Mouse (Mus musculus) liver, postnatal 0 days (tissue): Measurements from ENCODE around the gene Proser3. TPM values are rescaled to one million over a fixed set of nuclear protein-coding genes. Genes with fewer than 3 reads are reported as not detected.

Experiments
- ATAC-seq: fragments of 200-750 bp; cut with Nextera tagmentation; 2 replicates; pipeline ENCODE4 v1.8.0; 2017; ENCODE audit warnings: mild to moderate bottlenecking, moderate library complexity
- DNase-seq: peaks from one replicate; pipeline ENCODE4 v3.0.0-alpha.2; 2016
- H3K27ac ChIP-seq: fragments of 300-500 bp; sonication (generic); 2 replicates; pipeline ENCODE4 v1.5.1; 2014; ENCODE audit warnings: antibody characterized with exemption, moderate library complexity, mild to moderate bottlenecking, low read depth
- H3K27me3 ChIP-seq: fragments of 300-500 bp; sonication (generic); 2 replicates; pipeline ENCODE4 v1.6.1; 2014; ENCODE audit warnings: low read length, control low read depth, mixed read lengths; ENCODE audit not compliant: insufficient read depth
- H3K36me3 ChIP-seq: fragments of 300-500 bp; sonication (generic); replicated peaks from 2 replicates; pipeline ENCODE4 v1.6.1; 2014; ENCODE audit warnings: mild to moderate bottlenecking, control low read depth, low read length, moderate library complexity, mixed read lengths; ENCODE audit not compliant: insufficient read depth
- H3K4me1 ChIP-seq: fragments of 300-500 bp; sonication (generic); 2 replicates; pipeline ENCODE4 v1.6.1; 2014; ENCODE audit warnings: antibody characterized with exemption, mild to moderate bottlenecking, control low read depth; ENCODE audit not compliant: insufficient read depth
- H3K4me2 ChIP-seq: fragments of 300-500 bp; sonication (generic); 2 replicates; pipeline ENCODE4 v1.6.1; 2014; ENCODE audit warnings: low read depth, mild to moderate bottlenecking, low read length, moderate library complexity, mixed read lengths
- H3K4me3 ChIP-seq: fragments of 300-500 bp; sonication (generic); 2 replicates; pipeline ENCODE4 v1.5.1; 2014; ENCODE audit warnings: low read depth, low read length
- H3K9ac ChIP-seq: fragments of 300-500 bp; sonication (generic); replicated peaks from 2 replicates; pipeline ENCODE4 v1.6.1; 2014; ENCODE audit warnings: mild to moderate bottlenecking, moderate library complexity
- H3K9me3 ChIP-seq: fragments of 300-500 bp; sonication (generic); 2 replicates; pipeline ENCODE4 v1.6.1; 2016; ENCODE audit warnings: mild to moderate bottlenecking, control low read depth, low read length, mixed read lengths
- CTCF ChIP-seq: sonication (generic); IDR thresholded peaks from 2 replicates; pipeline ENCODE4 v1.5.1; 2016; ENCODE audit warnings: antibody characterized with exemption, low read depth
- EP300 ChIP-seq: IDR thresholded peaks from 2 replicates; pipeline ENCODE4 v1.6.1; 2016; ENCODE audit warnings: antibody characterized with exemption, low read depth, mild to moderate bottlenecking
- WGBS: fragments of 180-500 bp; shearing (Covaris S2); extraction: QIAGEN DNeasy Blood & Tissue Kit; methylation state at CpG from one replicate; pipeline ENCODE4 v1.1.7; 2014; ENCODE audit not compliant: insufficient replicate concordance; 5-methylcytosine and 5-hydroxymethylcytosine counted together
- polyA plus RNA-seq: library from polyadenylated mRNA; unstranded; fragments of >200 nt; fragmentation: Nextera tagmentation; extraction: Ambion mirVana; gene quantifications from 2 replicates; pipeline ENCODE4 v1.2.1, GENCODE M21; 2015

Gene Proser3
- polyA plus RNA-seq, 1 experiment from 2014 or later: 1.1 TPM

- under 1% methylated on average over 20 of the region's 20 CpGs for WGBS
- no peak for TF ChIP-seq EP300
- TF ChIP-seq CTCF: no peak
- H3K27me3 ChIP-seq: no peaks in the 10 kb centered on the region
- peaks cover 22% of the 10 kb centered on the region for H3K36me3 ChIP-seq
- peaks cover 24% of the 10 kb centered on the region for H3K4me1 ChIP-seq
- peak; percentile 92 for DNase-seq
- peak within 1 kb of the TSS; percentile 58 for H3K4me3 ChIP-seq
- H3K9me3 ChIP-seq: no peaks in the 10 kb centered on the region
- peak within 1 kb of the TSS; percentile 55 for H3K27ac ChIP-seq
- ATAC-seq: peak; percentile 80
- peak within 1 kb of the TSS; percentile 60 for H3K9ac ChIP-seq
- peak within 1 kb of the TSS; percentile 80 for H3K4me2 ChIP-seq
These were observed 7.4 kb upstream of the Proser3 start, which contains the start of gene Lin37 for GRCm38 (mm10) chr7:30559443-30559954. Gene Lin37, minus strand, starts transcription at chr7:30559838.

GRCm38 (mm10) chr7:30558656-30559442 lies 6.8 kb upstream of the Proser3 start:
- 8% methylated on average over 12 of the region's 12 CpGs for WGBS
- ATAC-seq: peak; percentile 18

GRCm38 (mm10) chr7:30557901-30558514 lies 5.9 kb upstream of the Proser3 start:
- Histone ChIP-seq H3K9ac (peak overlapping the region; percentile 31; the same call in 1 of the 2 replicates), H3K4me1 (peaks cover 26% of the 10 kb centered on the region), H3K4me3 (peak overlapping the region; percentile 58; the same call in 1 of the 2 replicates), H3K36me3 (peaks cover 22% of the 10 kb centered on the region), H3K27ac (no peak overlapping the region), H3K27me3 (no peaks in the 10 kb centered on the region), H3K4me2 (peak overlapping the region; percentile 80), H3K9me3 (no peaks in the 10 kb centered on the region)
- ATAC-seq (no peak), DNase-seq (no peak)
- 84% methylated on average over 13 of the region's 13 CpGs for WGBS
- TF ChIP-seq EP300: no peak
- TF ChIP-seq CTCF: no peak

More at GRCm38 (mm10) chr7:30558656-30559442, 6.8 kb upstream of the Proser3 start:
- H3K9me3 ChIP-seq: no peaks in the 10 kb centered on the region
- peak overlapping the region; percentile 55 for H3K27ac ChIP-seq
- peak overlapping the region; percentile 60 for H3K9ac ChIP-seq
- peak overlapping the region; percentile 80 for H3K4me2 ChIP-seq
- H3K4me1 ChIP-seq: peaks cover 20% of the 10 kb centered on the region
- H3K36me3 ChIP-seq: peaks cover 22% of the 10 kb centered on the region
- TF ChIP-seq CTCF: no peak
- TF ChIP-seq EP300: no peak
- DNase-seq: no peak
- H3K4me3 ChIP-seq: peak overlapping the region; percentile 58
- no peaks in the 10 kb centered on the region for H3K27me3 ChIP-seq

DNA sequence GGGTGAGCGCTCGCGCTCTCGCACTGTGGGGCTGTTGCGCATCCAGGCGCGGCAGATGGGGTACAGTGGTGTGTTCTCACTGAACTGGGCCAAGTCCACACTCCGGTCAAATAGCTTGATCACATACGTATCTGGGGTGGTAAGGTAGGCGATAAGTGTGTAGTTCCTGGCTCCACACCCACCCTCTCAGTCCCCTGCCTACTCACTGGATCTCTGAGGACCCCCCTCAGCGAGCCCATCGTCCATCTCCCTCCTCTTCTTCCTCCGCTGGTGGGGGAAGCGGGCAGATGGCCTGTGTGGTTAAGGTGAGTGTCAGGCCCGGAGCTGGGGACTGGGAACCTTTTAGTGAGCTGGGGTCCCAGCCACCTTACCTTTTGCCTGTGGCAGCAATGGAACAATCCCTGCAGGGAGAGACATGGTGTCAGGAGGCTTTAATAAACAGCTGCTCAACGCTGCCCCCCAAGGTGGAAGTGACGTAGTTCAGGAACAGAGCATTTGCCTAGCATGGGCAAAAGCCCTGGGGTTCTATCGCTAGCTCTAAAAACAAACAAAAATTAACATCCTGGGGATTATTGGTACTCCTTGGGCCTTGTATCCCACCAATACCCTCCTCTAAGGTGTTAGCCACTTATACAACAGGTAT lies 4.9 kb upstream of the Proser3 start:
- WGBS: 92% methylated on average over 18 of the region's 18 CpGs
- H3K27me3 ChIP-seq: no peaks in the 10 kb centered on the region
- H3K4me1 ChIP-seq: peaks cover 26% of the 10 kb centered on the region
- H3K4me2 ChIP-seq: no peak overlapping the region
- ATAC-seq (no peak), DNase-seq (no peak)
- H3K9me3 ChIP-seq: no peaks in the 10 kb centered on the region
- H3K27ac ChIP-seq: no peak overlapping the region
- no peak overlapping the region for H3K4me3 ChIP-seq
- H3K36me3 ChIP-seq: peaks cover 22% of the 10 kb centered on the region
- no peak overlapping the region for H3K9ac ChIP-seq
- TF ChIP-seq CTCF: peak; percentile 47
- TF ChIP-seq EP300: no peak

GRCm38 (mm10) chr7:30553810-30554584 lies 1.9 kb upstream of the Proser3 start:
- 82% methylated on average over 22 of the region's 22 CpGs for WGBS
- no peak for ATAC-seq
- peak overlapping the region; percentile 69 for H3K4me3 ChIP-seq

More at GRCm38 (mm10) chr7:30553810-30554584, 1.9 kb upstream of the Proser3 start:
- H3K4me1 ChIP-seq: peaks cover 24% of the 10 kb centered on the region
- H3K9me3 ChIP-seq: no peaks in the 10 kb centered on the region
- no peak overlapping the region for H3K27ac ChIP-seq
- peaks cover 23% of the 10 kb centered on the region for H3K36me3 ChIP-seq
- peak overlapping the region; percentile 90 for H3K4me2 ChIP-seq
- H3K9ac ChIP-seq: peak overlapping the region; percentile 79
- H3K27me3 ChIP-seq: no peaks in the 10 kb centered on the region
- DNase-seq: no peak
- TF ChIP-seq EP300: no peak
- no peak for TF ChIP-seq CTCF
